Mouse (Mus musculus): Measurements from ENCODE around the gene Cox8b.
A peak's percentile ranks its signal among the peaks of the same experiment; 100 is the strongest.
"Not testable (repeated sequence)": the region's sequence is repeated elsewhere in the genome, so short reads cannot be mapped to it uniquely, and the experiment has no call there.

Cox8b gene

GRCm38 (mm10) chr7:140912846-140913482 lies 12.7 kb upstream of the Cox8b start:
- no peak for DNase-seq (ENCODE audit: low spot score)

GRCm38 (mm10) chr7:140912293-140912692 lies 12.0 kb upstream of the Cox8b start:
- DNase-seq (ENCODE audit: low spot score): no peak

- DNase-seq (ENCODE audit: low spot score): peak; percentile 83
Measured at GRCm38 (mm10) chr7:140908634-140909107, 8.4 kb upstream of the Cox8b start.

DNA sequence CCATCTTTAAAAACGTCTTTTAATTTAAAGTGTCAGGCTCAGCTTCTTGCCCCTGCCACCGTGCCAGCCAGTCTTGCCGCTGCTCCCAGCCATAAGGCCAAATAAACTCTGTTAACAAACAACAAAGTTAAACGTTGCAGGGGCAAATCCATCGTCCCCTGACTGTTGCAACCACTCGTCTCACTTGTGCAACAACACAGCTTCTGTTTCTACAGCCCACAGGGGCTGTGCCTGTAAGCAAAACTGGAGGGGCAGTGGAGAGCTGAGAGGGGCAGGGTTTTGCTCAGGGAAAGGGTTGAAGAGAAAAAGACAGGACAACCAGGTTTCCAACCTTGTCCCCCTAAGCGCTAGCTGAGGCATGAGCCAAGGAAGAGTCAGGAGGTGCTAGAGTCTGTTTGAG lies 7.9 kb upstream of the Cox8b start:
- DNase-seq (ENCODE audit: low spot score): no peak

- DNase-seq (ENCODE audit: low spot score): no peak
Measured at GRCm38 (mm10) chr7:140907697-140908096, 7.5 kb upstream of the Cox8b start.

DNA sequence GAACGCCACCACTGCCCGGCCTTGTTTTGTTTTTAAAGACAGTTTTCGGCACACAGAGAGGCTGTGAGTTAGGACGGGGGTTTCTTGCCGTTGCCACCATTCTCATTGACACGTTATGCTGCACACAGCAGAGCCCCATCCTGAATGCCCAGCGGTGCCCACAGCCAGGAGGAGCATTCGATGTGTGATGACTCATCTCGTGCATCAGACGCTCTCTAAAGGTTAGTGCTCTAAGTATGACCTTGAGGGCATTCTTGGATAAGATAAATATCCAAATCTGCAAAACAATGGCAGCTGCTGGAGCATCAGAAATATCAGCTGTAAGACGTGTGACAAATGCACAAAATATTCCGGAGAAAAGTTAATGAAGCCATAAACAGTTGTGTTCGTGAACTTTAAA lies 6.9 kb upstream of the Cox8b start:
- no peak for DNase-seq (ENCODE audit: low spot score)

DNA sequence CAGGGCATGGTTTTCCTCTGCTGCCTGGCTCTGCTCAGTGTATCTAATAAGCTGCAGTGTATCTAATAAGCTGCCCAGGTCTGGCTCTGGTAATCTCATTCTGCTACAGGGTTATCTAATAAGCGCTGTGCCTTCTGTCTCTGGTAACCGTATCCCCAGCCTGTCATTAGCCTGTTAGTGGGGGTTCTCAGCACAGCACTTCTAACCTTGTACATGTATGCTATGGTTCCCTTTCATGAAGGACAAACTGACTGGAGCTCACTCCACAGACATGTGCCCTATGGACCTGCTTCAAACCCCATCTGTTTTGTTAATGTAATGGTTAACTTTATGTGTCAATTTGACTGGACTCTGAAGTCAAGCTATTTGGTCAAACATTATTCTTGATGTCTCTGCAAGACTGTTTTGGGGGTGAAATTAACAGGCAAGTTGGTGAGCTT lies 5.4 kb upstream of the Cox8b start:
- DNase-seq (ENCODE audit: low spot score): no peak

- peak; percentile 78 for DNase-seq (ENCODE audit: low spot score)
Measured at GRCm38 (mm10) chr7:140903212-140903611, 3.0 kb upstream of the Cox8b start.

DNA sequence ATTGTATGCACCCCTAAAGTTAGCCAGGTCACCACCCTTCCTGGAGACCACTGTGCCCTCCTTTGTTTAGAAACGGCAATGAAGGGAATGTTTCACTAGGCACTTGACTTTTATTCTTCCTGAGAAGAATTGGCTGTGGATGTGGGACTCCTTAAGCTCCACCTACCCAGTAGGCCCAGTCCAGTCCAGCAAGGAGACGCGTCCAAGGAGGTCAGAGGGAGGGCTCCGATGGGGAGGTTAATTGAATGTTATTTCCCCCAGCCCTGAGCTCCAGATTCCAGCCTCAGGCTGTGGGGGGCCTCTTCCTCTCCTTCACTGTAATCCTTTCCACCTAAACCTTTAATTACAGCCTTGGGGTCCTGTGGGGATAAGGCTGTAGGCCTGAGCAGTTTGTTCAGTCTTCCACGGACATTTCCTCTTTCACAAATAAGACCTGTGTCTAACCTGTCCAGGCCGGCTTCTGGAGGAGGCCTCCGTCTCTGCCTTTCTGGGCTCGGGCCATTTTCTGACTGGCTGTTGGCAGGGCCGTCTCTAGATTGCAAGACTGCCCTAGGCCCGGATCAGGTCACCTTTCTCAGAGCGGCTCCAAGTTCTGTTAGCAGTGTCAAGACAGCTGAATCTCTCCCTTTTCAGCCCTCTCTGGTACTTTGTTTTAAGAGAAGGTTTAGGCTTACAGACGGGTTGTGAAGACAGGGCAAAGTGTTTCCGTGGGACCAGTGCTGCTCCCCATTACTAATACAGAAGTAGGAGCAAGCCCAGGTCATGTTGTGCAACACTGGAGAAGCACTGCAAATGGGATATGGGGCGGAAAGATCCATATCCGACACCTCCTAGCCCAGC lies 2.0 kb upstream of the Cox8b start:
- DNase-seq (ENCODE audit: low spot score): no peak

DNA sequence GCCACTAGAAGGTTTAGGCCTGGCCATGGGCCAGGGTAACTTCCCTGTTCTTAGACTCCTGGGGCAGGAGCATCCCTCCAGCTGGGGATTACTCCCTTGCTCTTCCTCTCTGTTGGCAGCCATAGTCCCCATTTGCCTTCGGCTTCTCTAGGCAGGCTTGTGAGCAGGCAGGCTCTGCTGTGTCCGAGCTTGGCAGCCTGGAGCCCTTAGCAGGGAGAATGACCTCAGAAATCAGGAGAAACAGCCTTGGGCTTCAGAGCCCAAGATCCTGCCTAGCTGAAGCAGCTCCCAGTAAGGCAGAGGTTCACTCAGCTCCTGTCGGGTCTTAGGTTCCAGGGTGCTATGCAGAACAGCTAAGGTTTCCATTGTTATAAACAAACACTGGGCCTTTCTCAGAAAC lies 1.1 kb downstream of the Cox8b start:
- no peak for DNase-seq (ENCODE audit: low spot score)

DNA sequence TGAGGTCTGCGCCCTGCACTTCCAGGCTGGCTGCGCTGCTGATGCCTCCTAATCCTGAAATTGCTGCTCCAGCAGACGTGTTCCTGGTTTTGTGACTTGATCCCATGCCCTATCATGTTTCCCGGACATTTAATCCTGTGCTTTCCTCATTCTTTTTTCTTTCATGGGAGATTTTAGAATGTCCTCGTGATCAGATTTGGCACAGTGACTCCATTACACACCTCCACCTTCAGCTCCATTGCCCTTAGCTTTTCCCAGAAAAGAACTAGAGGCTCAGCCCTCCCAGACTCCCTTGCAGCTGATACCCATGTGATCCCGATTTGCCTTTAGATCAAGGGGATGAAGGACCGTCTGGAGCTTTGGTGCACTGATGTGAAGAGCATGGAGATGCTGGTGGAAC lies 2.4 kb downstream of the Cox8b start:
- DNase-seq (ENCODE audit: low spot score): no peak

- DNase-seq (ENCODE audit: low spot score): no peak
Measured at GRCm38 (mm10) chr7:140894611-140895010, 5.6 kb downstream of the Cox8b start.

DNA sequence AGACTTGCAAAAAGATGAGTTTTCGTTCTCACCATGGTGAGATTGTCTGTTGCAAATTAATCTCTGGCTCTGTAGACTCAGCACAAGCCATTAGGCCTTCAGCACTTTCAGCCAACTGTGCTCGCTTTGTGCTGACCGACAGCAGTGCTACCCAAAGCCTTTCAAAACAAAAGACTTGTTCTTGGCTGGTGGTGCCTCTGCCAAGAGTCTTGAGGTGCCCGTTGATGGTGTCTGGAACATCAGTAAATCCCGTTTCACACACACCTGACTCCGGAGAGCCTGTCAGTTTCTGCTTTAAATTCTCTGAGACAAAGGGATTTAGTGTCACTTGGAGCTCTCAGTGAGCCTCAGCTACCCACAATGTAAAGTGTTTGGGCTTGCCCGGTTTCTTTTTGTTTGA lies 6.2 kb downstream of the Cox8b start:
- DNase-seq (ENCODE audit: low spot score): no peak

- not testable (repeated sequence) for DNase-seq (ENCODE audit: low spot score)
Measured at GRCm38 (mm10) chr7:140890636-140891035, 9.6 kb downstream of the Cox8b start.

GRCm38 (mm10) chr7:140882469-140882803 lies 17.8 kb downstream of the Cox8b start:
- no peak for DNase-seq (ENCODE audit: low spot score)

DNA sequence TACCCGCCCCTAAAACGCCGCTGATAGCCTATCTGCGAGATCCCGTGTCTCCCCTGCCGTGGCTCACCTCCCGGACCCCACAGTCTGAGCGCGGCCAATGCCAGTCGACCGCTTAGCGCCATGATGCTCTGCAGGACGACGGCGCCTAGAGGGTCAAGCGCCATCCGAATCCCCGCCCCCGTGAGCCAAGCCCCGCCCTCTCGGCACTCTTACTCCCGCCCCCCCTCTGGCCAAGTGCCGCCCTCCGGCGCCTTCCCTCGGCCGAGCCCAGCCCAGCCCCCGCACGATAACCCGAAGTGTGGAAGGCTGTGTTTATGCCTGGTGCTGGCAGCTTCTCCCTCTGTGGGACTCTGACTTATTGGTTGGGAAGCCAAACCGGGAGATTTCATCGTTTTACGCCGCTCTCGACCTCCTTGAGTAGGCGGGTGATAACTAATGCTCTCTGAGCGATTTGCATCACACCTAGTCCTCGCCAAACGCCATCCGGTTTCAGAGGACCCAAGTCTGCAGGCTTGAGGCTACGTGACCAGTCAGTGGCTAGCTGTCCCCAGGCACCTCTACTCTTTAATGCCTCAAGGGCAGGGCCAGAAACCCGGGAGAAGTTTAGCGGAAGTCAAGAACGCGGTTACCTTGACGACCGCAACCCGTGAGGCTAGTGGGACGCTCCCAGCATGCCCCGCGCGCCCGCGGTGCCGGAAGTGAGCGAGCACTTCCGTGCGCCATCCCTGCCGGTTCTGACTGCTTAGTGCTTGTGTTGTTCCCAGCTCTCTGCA lies 18.4 kb downstream of the Cox8b start, which contains the start of the genes Psmd13 and Sirt3:
Psmd13 (plus strand) TSS at position 273 of the 773 bp plus-strand sequence.
Sirt3 (minus strand) TSS at position 614 of the 773 bp plus-strand sequence.
- DNase-seq (ENCODE audit: low spot score): peak; percentile 95

GRCm38 (mm10) chr7:140880865-140881515 lies 19.3 kb downstream of the Cox8b start:
- no peak for DNase-seq (ENCODE audit: low spot score)

DNA sequence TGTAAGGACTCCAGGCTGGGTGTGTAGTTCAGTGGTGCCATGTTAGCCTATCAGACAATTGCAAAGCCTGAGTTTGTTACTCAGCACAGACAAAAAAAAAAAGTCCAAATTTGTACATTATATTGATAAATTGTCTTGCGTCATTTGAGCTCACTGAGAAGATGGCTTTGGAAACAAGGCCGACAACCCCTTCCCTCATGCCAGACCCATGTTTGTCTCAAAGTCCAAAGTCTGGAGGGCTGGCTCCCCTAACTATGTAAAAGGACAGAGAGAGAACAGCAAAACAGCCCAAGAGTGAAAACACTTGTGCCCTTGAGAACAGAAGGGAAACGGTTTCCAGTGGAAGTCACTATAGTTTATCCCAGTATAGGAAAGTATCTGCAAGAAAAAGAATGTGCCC lies 19.8 kb downstream of the Cox8b start:
- no peak for DNase-seq (ENCODE audit: low spot score)

DNA sequence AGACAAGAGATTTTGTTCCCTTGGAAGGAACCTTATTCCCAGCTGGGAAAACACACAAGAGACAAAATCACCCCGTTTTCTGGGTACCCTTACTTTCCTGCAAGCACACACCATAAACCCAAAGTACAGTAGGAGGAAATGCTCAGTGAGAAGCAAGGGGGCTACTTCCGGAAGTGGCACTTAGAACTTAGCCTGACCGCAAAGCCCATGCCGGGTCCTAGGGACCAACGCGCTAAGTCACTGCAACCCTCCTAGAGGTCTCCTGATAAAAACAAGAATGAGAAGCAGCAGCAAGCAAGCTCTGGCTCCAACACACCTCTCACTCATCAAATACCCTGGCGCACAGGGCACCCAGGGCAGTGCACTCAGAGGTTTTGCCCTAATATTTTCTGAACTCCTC lies 20.9 kb downstream of the Cox8b start:
- DNase-seq (ENCODE audit: low spot score): no peak

- DNase-seq (ENCODE audit: low spot score): peak; percentile 28
Measured at GRCm38 (mm10) chr7:140877364-140877763, 22.9 kb downstream of the Cox8b start.

- DNase-seq (ENCODE audit: low spot score): peak; percentile 16
Measured at GRCm38 (mm10) chr7:140874224-140874623, 26.0 kb downstream of the Cox8b start.

DNA sequence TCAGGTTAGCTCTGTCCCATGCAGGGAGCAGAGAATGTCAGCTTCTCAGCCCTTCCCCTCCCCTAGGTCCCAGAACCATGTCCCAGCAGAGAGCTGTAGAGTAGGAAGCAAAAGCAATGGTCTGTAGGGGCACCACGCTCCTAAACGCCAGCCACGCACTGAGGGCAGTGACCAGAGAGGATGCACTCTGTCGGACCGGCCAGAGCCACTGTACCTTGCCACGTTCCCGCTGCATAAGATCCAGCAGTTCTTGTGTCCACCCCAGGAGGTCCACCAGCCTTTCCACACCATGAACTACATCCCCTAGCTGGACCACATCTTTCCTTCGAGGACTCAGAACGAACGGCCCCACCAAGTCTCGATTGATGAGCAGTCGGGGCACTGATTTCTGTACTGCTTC lies 35.5 kb downstream of the Cox8b start:
- no peak for DNase-seq (ENCODE audit: low spot score)
